Mouse (Mus musculus) neural tube, embryonic 12.5 days (tissue): Measurements from ENCODE around the gene Zfp977. TPM values are rescaled to one million over a fixed set of nuclear protein-coding genes. Genes with fewer than 3 reads are reported as not detected.
"Not testable (repeated sequence)": the region's sequence is repeated elsewhere in the genome, so short reads cannot be mapped to it uniquely, and the experiment has no call there.

Source experiments
- ATAC-seq: fragments of 200-750 bp; cut with Nextera tagmentation; 2 replicates; pipeline ENCODE4 v1.8.0; 2017; ENCODE audit warnings: low read depth, mild to moderate bottlenecking, moderate TSS enrichment, moderate library complexity; ENCODE audit not compliant: low FRiP score
- H3K27ac ChIP-seq: fragments of 300-500 bp; sonication (generic); 2 replicates; pipeline ENCODE4 v1.5.1; 2016
- H3K27me3 ChIP-seq: fragments of 300-500 bp; sonication (generic); replicated peaks from 2 replicates; pipeline ENCODE4 v1.6.1; 2016; ENCODE audit warnings: mild to moderate bottlenecking
- H3K36me3 ChIP-seq: fragments of 300-500 bp; sonication (generic); 2 replicates; pipeline ENCODE4 v1.6.1; 2016; ENCODE audit warnings: mild to moderate bottlenecking
- H3K4me1 ChIP-seq: fragments of 300-500 bp; sonication (generic); 2 replicates; pipeline ENCODE4 v1.6.1; 2016
- H3K4me2 ChIP-seq: fragments of 300-500 bp; sonication (generic); replicated peaks from 2 replicates; pipeline ENCODE4 v1.6.1; 2016; ENCODE audit warnings: mild to moderate bottlenecking
- H3K4me3 ChIP-seq: fragments of 300-500 bp; sonication (generic); 2 replicates; pipeline ENCODE4 v1.5.1; 2016
- H3K9ac ChIP-seq: fragments of 300-500 bp; sonication (generic); 2 replicates; pipeline ENCODE4 v1.6.1; 2016; ENCODE audit warnings: mild to moderate bottlenecking
- H3K9me3 ChIP-seq: fragments of 300-500 bp; sonication (generic); 2 replicates; pipeline ENCODE4 v1.6.1; 2016; ENCODE audit warnings: mild to moderate bottlenecking
- WGBS: fragments of 180-500 bp; shearing (Covaris S2); methylation state at CpG from one replicate; pipeline ENCODE4 v1.1.7; 2016; 5-methylcytosine and 5-hydroxymethylcytosine counted together
- microRNA-seq: library from miRNA; unstranded; fragments of <30 nt; microRNA quantifications from one replicate; pipeline ENCODE4, GENCODE M21; 2017
- polyA plus RNA-seq: library from polyadenylated mRNA; unstranded; fragments of >200 nt; fragmentation: Nextera tagmentation; extraction: Ambion mirVana; gene quantifications from 2 replicates; pipeline ENCODE4 v1.2.1, GENCODE M21; 2016

The Zfp977 gene
- polyA plus RNA-seq, result 1.1 and 1.9 TPM in 2 replicates

DNA sequence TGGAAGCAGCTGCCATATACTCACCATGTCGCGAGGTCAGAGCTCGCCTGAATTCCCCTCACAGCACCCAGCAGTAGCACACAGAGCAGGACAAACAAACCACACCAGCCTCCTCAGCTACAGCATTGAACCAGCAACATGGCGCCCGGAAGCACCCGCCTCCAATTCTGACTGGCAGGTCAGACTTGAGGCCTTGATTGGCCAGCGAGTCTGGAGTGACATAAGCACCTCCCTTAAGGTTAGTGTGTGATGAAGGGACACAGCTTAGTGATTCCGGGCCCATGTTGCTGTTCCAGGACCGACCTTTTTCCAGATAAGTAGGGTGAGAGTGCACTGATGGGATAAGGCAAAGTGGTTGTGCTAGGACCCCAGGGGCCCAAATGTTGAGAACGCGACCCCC is at the start of gene Zfp977:
Gene Zfp977, minus strand, starts transcription at position 135 of the 400 bp plus-strand sequence.
- not testable (repeated sequence) for H3K36me3 ChIP-seq, H3K27ac ChIP-seq, H3K4me2 ChIP-seq, H3K9ac ChIP-seq, H3K4me1 ChIP-seq, ATAC-seq, H3K27me3 ChIP-seq, H3K4me3 ChIP-seq
- WGBS, result 88% methylated on average over 11 of the region's 11 CpGs
- peaks cover 31% of the 10 kb centered on the region for H3K9me3 ChIP-seq

DNA sequence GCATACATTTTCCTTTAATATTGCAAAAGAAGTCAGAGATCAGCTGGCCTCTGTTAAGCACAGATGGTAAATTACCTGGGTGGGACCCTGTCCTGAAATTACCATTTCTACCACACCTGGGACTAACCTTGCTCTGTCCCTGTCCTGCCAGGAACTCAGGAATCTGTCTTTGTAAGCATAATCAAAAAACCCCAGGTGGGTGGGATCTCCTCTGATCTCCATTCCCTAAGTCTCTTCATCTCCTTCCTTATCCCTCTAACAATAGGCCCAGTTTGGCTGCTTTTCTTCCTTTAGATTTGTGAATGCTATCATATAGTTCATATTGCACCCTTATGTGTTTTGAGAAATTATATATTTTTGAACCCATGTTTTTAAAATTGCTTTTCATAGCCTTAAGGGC is 38.7 kb upstream of the Zfp977 start:
- H3K36me3 ChIP-seq, H3K4me2 ChIP-seq, ATAC-seq, H3K9ac ChIP-seq, H3K4me3 ChIP-seq, H3K27ac ChIP-seq, H3K27me3 ChIP-seq, H3K4me1 ChIP-seq: not testable (repeated sequence)
- H3K9me3 ChIP-seq, result peaks cover 21% of the 10 kb centered on the region; the same call in 1 of the 2 replicates

- H3K4me1 ChIP-seq, result not testable (repeated sequence)
These were observed 3.3 kb upstream of the Zfp977 start for GRCm38 (mm10) chr7:42595666-42596065.

GRCm38 (mm10) chr7:42591311-42591710 is 1.0 kb downstream of the Zfp977 start:
- not testable (repeated sequence) for H3K4me1 ChIP-seq, H3K27me3 ChIP-seq, H3K36me3 ChIP-seq, H3K4me3 ChIP-seq, ATAC-seq, H3K4me2 ChIP-seq, H3K9ac ChIP-seq, H3K27ac ChIP-seq
- peaks cover 39% of the 10 kb centered on the region for H3K9me3 ChIP-seq

More at GRCm38 (mm10) chr7:42595666-42596065, 3.3 kb upstream of the Zfp977 start:
- not testable (repeated sequence) for ATAC-seq, H3K4me2 ChIP-seq, H3K9ac ChIP-seq, H3K36me3 ChIP-seq, H3K4me3 ChIP-seq, H3K27ac ChIP-seq, H3K27me3 ChIP-seq
- peaks cover 35% of the 10 kb centered on the region; the same call in 1 of the 2 replicates for H3K9me3 ChIP-seq

DNA sequence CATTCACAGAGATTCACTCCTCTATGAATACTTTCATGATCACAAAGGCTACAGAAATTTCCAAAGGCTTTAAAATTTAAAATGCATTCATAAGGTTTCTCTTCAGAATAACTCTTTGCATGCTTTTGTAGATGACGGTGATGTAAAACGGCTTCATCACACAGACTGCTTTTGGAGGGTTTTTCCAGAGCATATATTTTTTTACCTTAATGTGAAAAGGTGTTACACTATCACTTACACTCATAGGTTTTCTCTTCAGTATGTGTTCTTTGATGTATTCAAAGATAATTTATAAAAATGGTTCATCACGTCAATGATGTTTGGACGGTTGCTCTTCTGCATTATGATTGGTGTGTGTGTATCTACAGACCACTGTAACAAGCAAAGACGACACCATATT is 13.9 kb downstream of the Zfp977 start, which contains the start of gene Gm21028:
Gene Gm21028, minus strand, starts transcription at position 101 of the 400 bp plus-strand sequence.
- H3K9me3 ChIP-seq, result peaks cover 57% of the 10 kb centered on the region
- no peaks in the 10 kb centered on the region; the same call in 1 of the 2 replicates for H3K36me3 ChIP-seq
- 91% methylated on average over 5 of the region's 5 CpGs for WGBS

GRCm38 (mm10) chr7:42551766-42552165 is 40.6 kb downstream of the Zfp977 start:
- H3K4me3 ChIP-seq, result no peak overlapping the region
- ATAC-seq, result no peak
- H3K9ac ChIP-seq, result no peak overlapping the region
- no peaks in the 10 kb centered on the region for H3K4me1 ChIP-seq
- no peak overlapping the region for H3K27ac ChIP-seq
- peaks cover 15% of the 10 kb centered on the region; the same call in 1 of the 2 replicates for H3K9me3 ChIP-seq
- H3K4me2 ChIP-seq, result no peak overlapping the region
- no peaks in the 10 kb centered on the region for H3K27me3 ChIP-seq
- no peaks in the 10 kb centered on the region for H3K36me3 ChIP-seq
- 75% methylated on average over 3 of the region's 3 CpGs for WGBS

More for the DNA sequence above, 13.9 kb downstream of the Zfp977 start, which contains the start of gene Gm21028:
- Histone ChIP-seq H3K27ac (no peak within 1 kb of the TSS), H3K4me2 (no peak within 1 kb of the TSS), H3K9ac (no peak within 1 kb of the TSS), H3K4me3 (no peak within 1 kb of the TSS), H3K27me3 (no peaks in the 10 kb centered on the region), H3K4me1 (no peaks in the 10 kb centered on the region)
- no peak for ATAC-seq

Small RNA genes within 50 kb of the gene (microRNA-seq; reads per million reads assigned to microRNA genes)
- not detected for gene Gm24938

Other genes with a start within 250 kb of the Zfp977 start
- not detected in 2 replicates for gene 4933421I07Rik, start 144.4 kb downstream of the Zfp977 start, polyA plus RNA-seq
- 12.7 and 16.1 TPM in 2 replicates for gene Zfp141, start 86.8 kb downstream of the Zfp977 start, polyA plus RNA-seq
- gene Gm21028, start 14.0 kb downstream of the Zfp977 start, polyA plus RNA-seq, result not detected in 2 replicates
- gene Zfp976, start 50.0 kb upstream of the Zfp977 start, polyA plus RNA-seq, result 2.9 and 3.0 TPM in 2 replicates
- gene Zfp975, start 100.2 kb upstream of the Zfp977 start, polyA plus RNA-seq, result 6.7 and 8.6 TPM in 2 replicates
- gene Gm17067, start 134.5 kb upstream of the Zfp977 start, polyA plus RNA-seq, result not detected in 2 replicates
- gene Vmn2r62, start 201.0 kb upstream of the Zfp977 start, polyA plus RNA-seq, result not detected in 2 replicates